Mouse (Mus musculus) bone marrow macrophage, adult 2 months (primary cell): ENCODE measurements around the gene Il9r. TPM values are rescaled to one million over a fixed set of nuclear protein-coding genes. Genes with fewer than 3 reads are reported as not detected.

Experiments used
- H3K27ac ChIP-seq: 2 replicates; pipeline ENCODE4 v1.5.1; 2012; ENCODE audit warnings: low read depth, low read length; ENCODE audit not compliant: insufficient read depth
- H3K4me1 ChIP-seq: 2 replicates; pipeline ENCODE4 v1.6.1; 2012; ENCODE audit warnings: low read length; ENCODE audit not compliant: control insufficient read depth, insufficient read depth
- H3K4me3 ChIP-seq: 2 replicates; pipeline ENCODE4 v1.5.1; 2012; ENCODE audit warnings: mild to moderate bottlenecking, low read length, moderate library complexity; ENCODE audit not compliant: insufficient read depth
- CTCF ChIP-seq: IDR thresholded peaks from 2 replicates; pipeline ENCODE4 v1.5.1; 2012; ENCODE audit warnings: low read depth, mild to moderate bottlenecking, low read length, moderate library complexity
- POLR2A ChIP-seq: IDR thresholded peaks from 2 replicates; pipeline ENCODE4 v1.6.1; 2012; ENCODE audit warnings: mild to moderate bottlenecking, low read depth, low read length, borderline replicate concordance
- polyA plus RNA-seq: library from polyadenylated mRNA; stranded (reverse); fragments of >200 nt; gene quantifications from 2 replicates; pipeline ENCODE4 v1.2.4, GENCODE M21; 2012; ENCODE audit not compliant: missing spikeins, insufficient read depth, insufficient read length

The Il9r gene
- not detected in 2 replicates for polyA plus RNA-seq

GRCm38 (mm10) chr11:32200075-32200601 is at the start of gene Il9r:
Il9r (minus strand) TSS chr11:32200279.
- Histone ChIP-seq H3K4me3 (no peak within 1 kb of the TSS), H3K4me1 (no peaks in the 10 kb centered on the region), H3K27ac (no peak within 1 kb of the TSS)
- TF ChIP-seq CTCF = no peak
- TF ChIP-seq POLR2A = no peak

GRCm38 (mm10) chr11:32248350-32248749 is 48.3 kb upstream of the Il9r start:
- Histone ChIP-seq H3K27ac (no peak overlapping the region), H3K4me1 (no peaks in the 10 kb centered on the region), H3K4me3 (no peak overlapping the region)
- TF ChIP-seq CTCF = no peak
- no peak for TF ChIP-seq POLR2A

GRCm38 (mm10) chr11:32247068-32247467 is 47.0 kb upstream of the Il9r start:
- no peak for TF ChIP-seq CTCF
- TF ChIP-seq POLR2A = no peak
- no peak overlapping the region for H3K4me3 ChIP-seq
- no peak overlapping the region for H3K27ac ChIP-seq
- H3K4me1 ChIP-seq = no peaks in the 10 kb centered on the region

GRCm38 (mm10) chr11:32245614-32246013 is 45.5 kb upstream of the Il9r start:
- no peak overlapping the region for H3K4me3 ChIP-seq
- TF ChIP-seq POLR2A (no peak), CTCF (no peak)
- no peak overlapping the region for H3K27ac ChIP-seq
- H3K4me1 ChIP-seq = no peaks in the 10 kb centered on the region

GRCm38 (mm10) chr11:32244617-32245016 is 44.5 kb upstream of the Il9r start:
- H3K4me3 ChIP-seq = no peak overlapping the region
- no peak for TF ChIP-seq POLR2A
- no peak for TF ChIP-seq CTCF
- H3K4me1 ChIP-seq = no peaks in the 10 kb centered on the region
- H3K27ac ChIP-seq = no peak overlapping the region

GRCm38 (mm10) chr11:32244064-32244463 is 44.0 kb upstream of the Il9r start:
- H3K4me1 ChIP-seq = no peaks in the 10 kb centered on the region
- no peak overlapping the region for H3K4me3 ChIP-seq
- TF ChIP-seq POLR2A (no peak), CTCF (no peak)
- H3K27ac ChIP-seq = no peak overlapping the region

GRCm38 (mm10) chr11:32243205-32243955 is 43.3 kb upstream of the Il9r start:
- TF ChIP-seq CTCF (no peak), POLR2A (no peak)
- Histone ChIP-seq H3K4me3 (no peak overlapping the region), H3K4me1 (no peaks in the 10 kb centered on the region), H3K27ac (no peak overlapping the region)

- TF ChIP-seq CTCF (no peak), POLR2A (no peak)
- H3K4me1 ChIP-seq = no peaks in the 10 kb centered on the region
- H3K4me3 ChIP-seq = no peak overlapping the region
- H3K27ac ChIP-seq = no peak overlapping the region
Observed at GRCm38 (mm10) chr11:32242209-32242608, 42.1 kb upstream of the Il9r start.

GRCm38 (mm10) chr11:32241391-32241790 is 41.3 kb upstream of the Il9r start:
- Histone ChIP-seq H3K27ac (no peak overlapping the region), H3K4me1 (no peaks in the 10 kb centered on the region), H3K4me3 (no peak overlapping the region)
- TF ChIP-seq POLR2A = no peak
- no peak for TF ChIP-seq CTCF

GRCm38 (mm10) chr11:32238093-32238860 is 38.2 kb upstream of the Il9r start:
- no peak overlapping the region for H3K4me3 ChIP-seq
- peak; percentile 94 for TF ChIP-seq CTCF
- TF ChIP-seq POLR2A = no peak
- no peaks in the 10 kb centered on the region for H3K4me1 ChIP-seq
- no peak overlapping the region for H3K27ac ChIP-seq

GRCm38 (mm10) chr11:32237411-32237795 is 37.3 kb upstream of the Il9r start:
- TF ChIP-seq CTCF = no peak
- TF ChIP-seq POLR2A = no peak
- no peaks in the 10 kb centered on the region for H3K4me1 ChIP-seq
- H3K4me3 ChIP-seq = no peak overlapping the region
- no peak overlapping the region for H3K27ac ChIP-seq
